Mouse (Mus musculus) lung, postnatal 25 days (tissue): ENCODE measurements around the gene Disp3.

Experiments used
- DNase-seq: peaks from one replicate; pipeline ENCODE4 v3.0.0; 2022; ENCODE audit warnings: low spot score

The Disp3 gene

DNA sequence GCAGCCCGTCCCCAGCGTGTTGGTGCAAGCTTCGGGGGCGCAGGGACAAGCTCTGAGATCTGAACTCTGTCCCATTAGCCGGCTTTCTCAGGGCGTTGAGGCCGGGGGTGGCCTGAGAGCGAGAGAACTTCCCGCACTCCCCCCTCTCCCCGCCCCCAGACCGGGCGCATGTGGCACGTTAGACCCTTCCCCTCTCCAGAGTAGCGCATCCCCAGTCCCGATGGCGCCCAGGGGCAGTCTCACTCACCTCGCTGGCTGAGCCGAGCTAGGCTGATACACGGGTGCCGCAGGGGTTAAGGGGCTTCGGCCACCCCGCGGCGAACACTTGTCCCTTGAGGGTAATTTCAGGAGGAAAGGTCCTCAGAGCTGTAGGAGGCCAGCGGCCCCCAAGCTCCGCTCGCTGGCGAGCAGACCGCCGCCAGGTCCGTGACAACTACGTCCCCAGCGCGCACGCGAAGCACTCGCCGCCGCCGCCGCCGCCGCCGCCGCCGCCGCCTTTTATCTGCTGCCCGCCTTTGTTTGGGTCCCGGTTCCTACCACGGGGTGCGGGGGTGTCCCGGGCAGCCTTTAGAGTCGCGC, at the start of gene Disp3:
Disp3 (minus strand) TSS at position 490 of the 579 bp plus-strand sequence.
- DNase-seq: no peak

DNA sequence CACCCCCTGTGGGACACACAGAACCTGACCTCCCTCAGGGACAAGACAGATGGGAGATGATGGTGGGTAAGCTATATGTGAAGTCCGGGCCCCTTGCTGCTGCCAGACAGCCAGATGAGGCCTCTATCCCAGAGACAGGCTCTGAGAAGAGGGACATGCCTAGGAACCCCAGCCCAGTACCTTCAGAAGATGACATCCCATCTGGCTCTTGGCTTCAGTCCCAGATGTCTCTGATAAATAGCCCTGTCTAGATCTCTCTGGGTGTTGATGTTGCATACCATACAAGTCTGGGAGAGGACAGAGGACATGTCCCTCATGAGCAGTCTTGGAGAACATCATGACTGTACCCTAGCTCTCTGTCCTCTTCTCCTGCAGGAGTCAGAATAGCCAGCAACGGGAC, 42.5 kb upstream of the Disp3 start:
- no peak for DNase-seq

DNA sequence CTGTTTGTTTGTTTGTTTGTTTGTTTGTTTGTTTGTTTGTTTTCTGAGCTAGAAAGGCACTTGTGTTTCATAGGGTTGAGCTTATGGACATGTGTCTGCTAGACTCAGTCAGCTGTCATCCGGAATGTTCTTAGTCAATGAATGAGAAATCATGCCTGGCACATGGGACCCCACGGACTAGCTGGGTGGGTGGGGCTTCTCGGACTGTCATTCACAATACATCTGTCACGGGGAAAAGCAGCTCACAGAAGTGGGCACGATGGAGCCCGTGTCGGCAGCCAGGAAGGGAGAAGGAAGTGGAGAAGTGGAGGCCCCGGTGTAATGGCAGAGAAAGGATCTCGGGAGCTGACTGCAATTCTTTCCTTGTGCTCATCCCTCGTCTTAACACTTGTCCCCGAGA, 41.7 kb upstream of the Disp3 start:
- DNase-seq: no peak

DNA sequence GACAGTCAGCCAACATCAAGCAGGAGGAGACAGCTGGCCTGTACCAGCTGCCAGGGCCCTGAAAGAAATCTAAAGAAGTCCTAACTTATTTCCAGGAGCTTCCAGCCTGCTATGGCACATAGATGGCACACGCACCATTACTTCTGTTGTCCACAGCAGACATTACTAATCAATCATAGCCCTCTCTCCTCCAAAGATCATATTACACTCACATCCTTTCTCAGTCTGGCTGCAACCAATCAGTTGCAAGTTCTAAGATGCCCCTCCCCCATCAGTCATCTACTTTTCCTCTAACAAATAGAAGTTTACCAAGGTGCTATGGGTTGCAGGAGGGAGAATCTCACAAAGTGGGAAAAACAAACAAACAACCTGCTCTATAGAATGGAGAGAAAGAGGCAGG, 40.5 kb upstream of the Disp3 start:
- no peak for DNase-seq

DNA sequence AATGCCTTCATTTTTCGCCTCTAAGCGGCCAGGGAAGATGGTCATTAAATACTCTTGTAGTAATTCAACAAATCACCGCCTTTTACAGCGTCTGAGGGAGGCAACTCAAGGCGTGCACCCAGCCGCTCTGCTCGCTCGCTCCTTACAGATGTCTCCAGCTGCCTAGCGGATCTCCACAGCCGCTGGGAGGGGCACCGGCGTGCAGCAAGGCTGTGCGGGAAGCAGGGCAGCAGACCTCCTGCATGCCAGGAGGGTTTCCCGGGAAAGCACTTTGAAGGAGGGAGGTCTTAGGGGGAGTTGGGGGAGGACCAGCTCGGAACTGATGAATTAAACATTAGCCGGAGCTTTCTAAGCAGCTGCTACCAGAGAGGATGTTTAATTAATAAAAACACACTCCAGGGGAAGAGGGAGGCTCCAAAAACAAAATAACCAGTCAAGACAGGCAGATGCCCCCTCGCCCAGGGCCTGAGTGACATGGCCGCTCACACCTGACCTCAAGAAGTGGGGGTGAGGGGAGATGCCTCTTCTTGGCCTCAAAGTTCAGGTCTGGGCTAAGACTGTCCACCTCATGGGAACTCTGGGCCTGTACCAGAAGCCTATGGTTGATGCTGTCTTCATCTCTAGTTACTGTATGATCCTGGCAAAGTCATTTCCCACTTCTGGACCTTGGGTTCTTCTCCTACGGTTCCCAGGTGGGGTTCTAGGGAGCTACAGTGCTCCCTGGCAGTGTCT, 39.7 kb upstream of the Disp3 start:
- DNase-seq: peak; percentile 10

DNA sequence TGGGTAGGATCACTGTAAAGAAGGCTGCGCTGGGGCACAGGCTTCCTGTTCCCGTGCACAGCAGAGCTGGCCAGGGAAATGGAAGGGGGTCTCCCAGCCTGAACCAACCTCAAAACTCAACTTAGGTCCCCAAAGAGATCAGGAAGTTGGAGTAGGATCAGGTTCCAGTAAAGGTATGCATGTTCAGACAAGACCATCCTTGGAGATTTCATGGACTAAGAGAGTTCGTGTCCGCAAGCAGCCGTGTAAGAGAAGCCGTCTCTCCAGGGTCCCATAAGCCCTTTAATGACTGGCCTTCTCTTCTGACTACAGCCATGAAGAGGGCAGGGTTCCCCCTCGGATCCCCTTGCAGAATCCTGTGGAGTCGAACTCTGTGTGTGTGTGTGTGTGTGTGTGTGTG, 39.0 kb upstream of the Disp3 start:
- DNase-seq: no peak

DNA sequence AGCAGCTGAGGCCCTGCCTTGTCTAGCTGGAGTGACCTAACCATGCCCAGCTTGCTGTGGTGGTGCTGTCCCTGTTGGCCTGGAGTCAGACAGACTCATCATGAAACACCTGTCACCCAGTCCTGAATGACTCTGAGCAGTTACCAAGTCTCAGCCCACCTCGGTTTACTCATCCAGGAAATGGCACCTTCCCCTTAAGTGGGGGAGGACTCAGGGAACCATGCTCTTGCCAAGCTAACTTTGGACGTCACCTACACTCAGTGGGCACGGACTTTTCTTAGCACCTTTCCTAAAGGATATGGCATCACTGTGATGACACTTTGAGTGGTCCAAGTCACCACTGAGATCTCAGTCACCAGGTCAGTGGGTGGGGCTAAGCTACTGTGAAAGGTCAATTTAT, 38.2 kb upstream of the Disp3 start:
- DNase-seq: no peak

DNA sequence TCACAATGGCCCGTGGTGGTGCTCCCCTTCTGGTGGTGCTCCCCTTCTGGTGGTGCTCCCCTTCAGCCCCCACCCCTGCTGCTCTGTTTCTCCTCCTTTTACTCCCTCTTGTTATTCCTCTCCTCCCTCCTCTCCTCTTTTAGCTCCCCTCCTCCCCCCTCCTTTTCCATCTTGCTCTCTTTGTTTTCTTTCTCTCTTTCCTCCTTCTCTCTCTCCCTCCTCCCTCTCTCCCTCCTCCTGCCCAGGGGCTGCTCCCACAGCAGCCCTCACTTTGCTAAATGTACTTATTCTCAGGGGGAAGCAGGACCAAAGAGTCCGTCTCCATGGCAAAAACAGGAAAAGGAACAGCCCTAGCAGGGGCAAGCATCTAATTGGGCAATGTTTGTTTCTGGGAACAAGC, 37.3 kb upstream of the Disp3 start:
- DNase-seq: no peak

DNA sequence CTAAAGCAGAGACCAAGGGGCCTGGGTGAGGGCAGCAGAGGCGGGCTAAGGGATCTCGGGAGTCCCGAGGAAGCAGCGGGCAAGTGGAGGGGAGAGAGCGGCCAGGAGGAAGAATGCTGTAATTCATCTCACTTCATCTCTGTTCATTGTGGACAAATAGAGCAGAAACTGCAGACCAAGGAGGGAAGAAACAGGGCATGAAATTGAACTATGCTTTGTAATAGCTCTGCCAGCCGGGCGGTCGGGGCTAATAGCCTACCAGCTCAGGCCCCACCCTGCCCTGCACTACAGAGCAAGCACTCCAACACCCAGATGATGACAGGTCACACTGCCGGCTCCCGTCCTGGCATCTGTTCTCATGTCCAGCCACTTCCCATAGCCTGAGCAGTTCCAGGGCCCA, 34.4 kb upstream of the Disp3 start:
- DNase-seq: no peak

DNA sequence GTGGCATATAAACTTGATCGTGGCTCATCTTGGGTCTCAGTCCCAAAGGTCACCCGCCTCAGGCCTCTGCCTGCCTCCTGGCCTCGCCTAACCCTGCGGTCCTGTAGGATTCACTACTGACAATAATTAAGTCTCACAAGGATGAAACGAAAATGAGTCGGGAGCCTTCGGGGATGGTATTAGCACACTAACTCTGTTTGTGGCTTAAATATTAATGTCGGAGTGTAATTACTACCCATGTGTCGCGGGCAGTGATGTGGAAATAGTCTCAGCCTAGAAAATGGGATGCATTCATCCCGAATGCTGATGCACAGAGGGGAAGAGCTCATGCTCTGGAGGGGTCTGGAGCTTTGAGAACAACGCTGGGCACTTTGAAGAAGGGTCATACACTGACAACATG, 31.6 kb upstream of the Disp3 start:
- no peak for DNase-seq

DNA sequence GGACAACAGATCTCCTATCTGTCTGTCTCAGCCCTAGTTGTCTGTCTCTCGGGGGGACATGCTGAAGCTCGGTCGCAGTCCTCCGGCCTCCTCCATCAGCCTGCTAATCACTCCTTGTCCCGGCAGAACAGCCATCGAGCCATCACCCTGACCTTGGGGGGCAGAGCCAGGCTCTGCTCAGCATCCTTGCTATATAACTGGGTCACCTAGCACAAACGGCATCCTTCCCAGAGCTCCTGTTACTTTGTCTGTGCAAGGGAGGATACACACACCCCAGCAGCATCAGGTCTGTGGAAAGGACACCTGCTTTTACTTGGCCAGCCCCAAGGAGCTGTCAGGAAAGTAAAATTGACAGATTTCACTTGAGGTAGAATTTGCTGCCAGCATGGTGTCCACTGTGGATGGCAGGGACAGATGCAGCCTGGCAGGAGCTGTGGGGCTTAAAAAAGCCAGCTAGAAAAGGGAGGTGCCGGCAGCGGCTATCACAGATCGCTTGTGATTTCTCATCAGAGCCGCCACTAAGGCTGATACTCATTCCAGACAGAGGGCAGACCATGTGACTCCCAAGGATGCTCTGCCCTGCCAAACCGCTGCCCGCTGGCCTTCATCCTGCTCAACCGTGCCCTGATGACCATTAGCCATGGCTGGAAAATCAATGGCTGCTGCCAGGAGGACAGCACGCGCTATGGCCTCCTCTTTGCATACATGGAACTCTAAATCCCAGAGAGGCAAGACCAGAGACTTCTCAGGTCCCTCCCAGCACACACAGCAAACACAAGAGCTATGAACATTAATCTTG, 27.8 kb upstream of the Disp3 start:
- no peak for DNase-seq

DNA sequence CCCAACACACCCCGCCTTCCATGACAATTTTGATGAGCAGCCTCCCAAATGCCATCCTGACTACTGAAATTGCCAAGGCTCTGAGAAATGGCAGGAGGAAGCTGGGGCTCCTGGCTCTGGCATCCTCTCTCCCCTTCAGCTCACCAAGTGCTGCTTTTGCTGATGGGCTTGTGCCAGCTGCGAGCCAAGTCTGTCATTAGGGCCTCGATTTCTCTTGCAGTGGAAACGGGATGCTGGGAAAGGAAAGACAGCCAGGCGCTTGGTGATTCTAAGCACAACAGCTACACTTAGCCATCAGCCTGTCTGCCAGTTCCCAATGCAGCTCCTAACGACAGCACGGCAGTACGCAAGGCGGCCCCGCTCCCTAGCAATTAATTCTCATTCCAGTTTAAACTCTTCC, 26.6 kb upstream of the Disp3 start:
- DNase-seq: no peak

DNA sequence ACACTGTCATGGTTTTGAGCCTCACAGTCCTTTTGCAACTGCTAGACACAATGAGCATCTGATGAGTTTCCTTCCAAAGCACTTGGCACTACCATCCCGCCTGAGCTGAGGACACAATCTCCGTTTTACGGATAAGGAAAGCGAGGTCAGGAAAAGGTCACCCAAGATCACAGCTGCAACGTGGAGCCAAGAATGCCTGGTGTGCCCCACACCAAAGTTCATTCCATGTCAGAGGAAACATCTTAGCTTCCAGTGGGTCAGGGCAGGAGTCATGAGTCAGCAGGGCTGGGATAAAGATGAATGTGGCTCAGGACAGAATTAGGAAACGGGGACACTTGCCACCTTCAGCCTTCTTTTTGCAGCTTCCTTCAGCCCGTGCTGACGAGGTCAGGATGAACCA, 25.8 kb upstream of the Disp3 start:
- DNase-seq: no peak

DNA sequence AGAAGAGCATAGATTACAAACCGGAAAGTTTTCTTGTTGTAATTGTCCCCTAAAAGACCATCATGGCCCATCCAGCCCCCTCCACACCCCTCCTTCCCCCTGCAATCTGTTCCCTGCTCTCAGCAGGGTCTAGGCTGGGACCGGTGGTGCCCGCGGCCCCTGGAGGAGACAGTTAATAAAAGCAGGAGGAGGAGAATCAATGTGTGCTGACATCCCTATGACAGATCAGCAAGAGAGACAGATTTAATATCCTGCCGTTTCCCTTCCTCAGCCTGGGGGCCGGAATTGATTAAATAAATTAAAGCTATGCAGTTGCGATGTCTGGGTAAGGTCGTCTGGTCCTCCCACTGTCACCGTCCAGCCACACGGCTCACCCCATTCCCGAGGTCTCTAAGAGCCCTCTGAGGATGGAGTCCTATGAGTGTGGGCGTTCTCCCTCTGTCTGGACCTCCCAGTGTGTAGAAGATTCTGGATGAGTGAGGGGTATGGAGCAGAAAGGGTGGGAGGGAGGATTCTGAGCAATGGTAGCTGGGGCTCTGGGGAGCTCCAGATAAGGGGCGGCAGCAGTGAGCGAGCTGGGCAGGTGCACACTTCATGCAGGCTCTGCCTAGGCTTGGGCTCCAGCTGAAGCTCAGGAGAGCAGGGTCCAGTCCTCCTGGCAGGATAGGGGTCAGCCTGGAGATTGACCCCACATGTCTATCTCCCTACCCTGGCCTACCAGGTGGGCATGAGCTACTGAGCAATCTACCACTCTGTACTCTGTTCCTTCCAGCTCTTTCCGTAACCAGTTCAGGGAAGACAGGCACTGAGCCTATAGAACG, 24.7 kb upstream of the Disp3 start:
- no peak for DNase-seq

DNA sequence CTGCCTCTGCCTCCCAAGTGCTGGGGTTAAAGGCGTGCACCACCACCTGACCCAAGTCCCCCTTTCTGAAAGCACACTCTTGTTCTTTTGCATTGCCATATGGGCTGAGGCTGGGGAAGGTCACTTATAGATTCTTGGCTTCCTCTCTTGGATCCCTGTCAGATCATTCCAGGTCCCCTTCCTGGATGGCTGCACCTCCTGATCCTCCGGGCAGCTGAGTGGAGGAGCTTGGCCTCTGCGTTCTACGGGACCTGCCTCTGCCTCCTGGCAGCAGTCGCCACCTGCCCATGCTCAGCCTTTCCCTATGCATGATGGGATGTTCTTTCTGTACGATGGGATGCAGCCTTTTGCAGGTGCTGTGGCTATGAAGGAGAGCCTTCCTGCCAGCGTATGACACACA, 23.1 kb upstream of the Disp3 start:
- DNase-seq: no peak

DNA sequence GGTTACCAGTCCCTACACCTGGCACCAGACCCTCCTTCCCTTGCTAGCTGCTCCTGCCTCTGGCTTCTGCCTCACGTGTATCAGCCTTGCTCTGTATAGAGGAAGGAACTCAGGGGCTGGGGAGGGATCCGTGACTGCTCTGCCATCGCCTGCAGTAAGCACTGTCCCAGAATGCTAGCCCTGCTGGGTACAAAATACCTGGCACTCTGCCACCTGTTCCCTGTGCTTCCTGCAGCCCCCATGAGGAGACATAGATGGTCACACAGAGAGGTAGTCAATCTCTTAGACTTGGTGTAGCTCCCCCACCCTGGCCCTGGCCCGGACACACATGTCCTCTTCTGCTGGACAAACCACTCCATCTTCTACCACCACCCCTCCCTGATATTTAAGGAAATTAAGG, 22.4 kb upstream of the Disp3 start:
- DNase-seq: no peak

DNA sequence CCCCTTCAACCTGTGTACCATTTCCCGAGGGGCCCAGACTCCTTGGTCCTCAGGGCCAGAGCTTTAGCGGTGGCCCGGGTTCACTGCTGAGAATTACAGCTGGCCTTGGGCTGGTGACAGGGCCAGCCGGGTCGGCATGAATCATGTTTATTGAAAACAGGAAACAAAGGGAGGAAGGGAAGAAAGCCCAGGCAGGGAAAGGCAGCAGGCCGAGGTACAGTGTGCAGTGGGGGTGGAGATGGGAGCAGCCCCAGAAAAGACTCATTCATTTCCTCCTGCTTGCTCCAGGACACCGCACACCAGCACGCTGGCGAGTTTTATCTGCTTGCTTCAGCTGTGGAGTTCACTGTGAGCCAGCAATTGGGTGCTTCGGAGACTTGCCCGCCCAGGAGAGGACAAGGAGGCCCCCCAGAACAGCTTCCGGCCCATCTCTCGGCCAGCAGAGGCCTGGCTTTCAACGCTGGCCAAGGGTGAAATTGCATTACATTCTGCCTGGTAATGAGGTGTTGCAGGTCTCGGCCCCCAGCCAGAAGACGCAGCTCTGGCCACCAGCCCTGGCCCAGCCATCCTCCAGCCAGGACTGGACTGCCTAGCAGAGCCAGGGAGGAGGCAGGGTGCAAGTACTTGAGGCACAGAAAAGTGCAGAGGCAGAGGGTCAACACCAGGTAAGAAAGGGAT, 18.8 kb upstream of the Disp3 start:
- DNase-seq: peak; percentile 16

DNA sequence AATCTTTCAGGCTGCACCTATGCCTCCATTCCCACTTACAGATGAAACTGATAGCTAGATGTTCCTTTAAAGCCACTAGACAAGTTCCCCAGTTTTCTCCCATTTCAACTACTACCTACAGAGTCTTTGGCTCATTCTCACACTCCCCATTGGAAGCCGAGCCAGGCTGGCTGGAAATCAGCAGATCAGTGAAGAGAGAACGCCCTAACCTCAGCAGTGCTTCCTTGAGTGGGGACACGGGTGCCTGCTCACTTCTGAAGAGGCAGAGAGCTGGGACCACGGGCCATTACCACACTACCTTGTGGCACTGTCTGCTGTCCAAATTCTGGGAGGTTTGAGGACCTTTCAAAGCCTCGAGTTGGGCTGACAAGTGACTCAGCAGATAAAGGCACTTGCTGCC, 11.0 kb upstream of the Disp3 start:
- no peak for DNase-seq

DNA sequence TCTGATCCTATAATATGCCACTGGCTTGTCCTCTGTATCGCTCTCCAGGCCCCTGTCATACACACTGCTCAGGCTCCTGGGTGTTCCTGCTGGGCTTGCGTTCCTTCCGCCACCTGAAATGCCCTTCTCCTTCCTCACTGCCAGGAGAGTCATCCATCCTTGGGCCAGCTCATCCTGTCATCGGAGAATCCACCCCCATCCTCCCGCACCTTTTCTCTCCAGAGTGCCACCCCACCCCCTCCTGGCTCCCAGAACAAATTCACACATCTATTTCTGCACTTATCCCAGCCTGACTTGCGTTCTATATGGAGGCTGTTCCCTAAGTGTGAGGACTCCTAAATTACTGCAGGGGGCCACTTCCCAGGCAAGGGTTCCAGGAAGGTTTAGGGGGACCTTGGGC, 9.9 kb upstream of the Disp3 start:
- no peak for DNase-seq

DNA sequence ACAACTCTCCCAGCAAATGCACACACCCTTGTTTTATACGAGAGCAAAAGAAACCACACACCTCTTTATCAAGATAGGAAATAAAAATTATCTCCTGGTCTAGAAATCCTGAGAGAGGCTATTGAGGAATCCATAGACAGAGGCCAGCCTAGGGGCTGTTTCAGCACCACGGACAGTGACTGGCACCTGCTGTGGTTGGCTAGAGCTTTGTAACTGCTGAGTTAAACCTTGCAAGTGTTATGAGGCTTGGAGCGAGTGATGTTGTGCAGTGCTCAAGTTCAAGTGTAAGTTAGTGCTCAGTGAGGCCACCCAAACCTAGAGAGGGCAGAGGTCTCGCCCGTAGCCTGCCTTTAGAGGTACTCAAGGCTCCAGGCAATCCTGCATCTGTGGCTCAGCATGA, 5.6 kb upstream of the Disp3 start:
- no peak for DNase-seq

DNA sequence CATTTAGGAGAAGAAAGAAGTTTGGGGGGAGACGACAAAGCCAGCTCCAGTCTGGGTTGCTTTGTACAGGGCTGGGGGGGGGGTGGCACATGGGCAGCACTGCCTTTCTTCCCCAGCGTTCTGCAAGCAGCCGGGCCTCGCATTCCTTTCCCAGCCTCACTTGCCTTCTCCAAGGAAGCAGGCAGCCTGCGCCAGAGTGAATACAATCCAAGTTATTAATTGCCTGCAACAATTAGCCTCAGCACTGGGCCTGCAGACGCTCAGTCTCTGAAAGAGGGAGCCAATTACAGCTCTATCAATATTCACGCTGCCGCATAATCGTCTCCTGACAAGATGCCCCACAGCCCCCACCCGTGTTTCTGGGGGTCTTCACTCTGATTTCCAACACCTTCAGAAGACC, 4.1 kb upstream of the Disp3 start:
- DNase-seq: no peak

DNA sequence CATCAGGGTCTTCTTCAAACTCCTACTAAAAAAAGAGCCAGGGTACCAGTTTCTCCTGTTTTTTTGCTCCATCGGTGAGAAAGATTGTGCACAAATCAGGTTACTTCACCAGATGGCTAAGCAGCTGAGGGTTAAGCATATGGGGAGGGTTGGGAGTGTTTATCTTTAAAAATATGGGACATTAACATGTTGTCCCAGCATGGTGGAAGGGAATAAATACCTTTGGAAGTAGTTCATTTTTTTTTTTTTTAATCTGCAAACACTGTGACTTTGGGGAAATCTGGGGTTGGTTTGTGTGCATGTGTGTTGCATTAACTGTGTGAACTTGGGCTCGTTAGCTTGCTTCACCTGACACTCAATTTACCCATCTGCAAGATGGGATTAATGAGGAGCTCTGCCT, 3.3 kb upstream of the Disp3 start:
- no peak for DNase-seq
